Mouse (Mus musculus) c-Kit-positive CD71-positive TER-119-positive erythroid progenitor cells, embryonic 14.5 days (primary cell): Measurements from ENCODE around the gene Efemp2.
A peak's percentile ranks its signal among the peaks of the same experiment; 100 is the strongest.

Experiments
- DNase-seq: peaks from one replicate; pipeline ENCODE4 v3.0.0-alpha.2; 2013; ENCODE audit warnings: low spot score

The Efemp2 gene

GRCm38 (mm10) chr19:5455037-5455436, 18.7 kb upstream of the Efemp2 start:
- no peak for DNase-seq

- DNase-seq = no peak
Observed at GRCm38 (mm10) chr19:5455568-5455967, 18.2 kb upstream of the Efemp2 start.

GRCm38 (mm10) chr19:5456241-5456921, 17.4 kb upstream of the Efemp2 start:
- DNase-seq = no peak

GRCm38 (mm10) chr19:5456922-5457745, 16.6 kb upstream of the Efemp2 start:
- peak; percentile 91 for DNase-seq

- DNase-seq = no peak
Observed at GRCm38 (mm10) chr19:5457746-5458442, 15.9 kb upstream of the Efemp2 start, which contains the start of gene Ccdc85b. TSS of gene Ccdc85b (minus strand) at chr19:5457894.

GRCm38 (mm10) chr19:5459019-5459418, 14.7 kb upstream of the Efemp2 start:
- no peak for DNase-seq

GRCm38 (mm10) chr19:5459896-5460295, 13.9 kb upstream of the Efemp2 start:
- DNase-seq = no peak

GRCm38 (mm10) chr19:5460465-5460911, 13.3 kb upstream of the Efemp2 start, which contains the start of gene Fibp:
TSS of gene Fibp (plus strand) at chr19:5460615.
- peak; percentile 78 for DNase-seq

- no peak for DNase-seq
Observed at GRCm38 (mm10) chr19:5461411-5461810, 12.3 kb upstream of the Efemp2 start.

- no peak for DNase-seq
Observed at GRCm38 (mm10) chr19:5463212-5463611, 10.5 kb upstream of the Efemp2 start.

- DNase-seq = no peak
Observed at GRCm38 (mm10) chr19:5463791-5464562, 9.8 kb upstream of the Efemp2 start.

- DNase-seq = no peak
Observed at GRCm38 (mm10) chr19:5465037-5465436, 8.7 kb upstream of the Efemp2 start.

GRCm38 (mm10) chr19:5466916-5467500, 6.7 kb upstream of the Efemp2 start:
- no peak for DNase-seq

- no peak for DNase-seq
Observed at GRCm38 (mm10) chr19:5468374-5468773, 5.4 kb upstream of the Efemp2 start, which contains the start of gene Ctsw. TSS of gene Ctsw (minus strand) at chr19:5468507.

GRCm38 (mm10) chr19:5471846-5472245, 1.9 kb upstream of the Efemp2 start:
- DNase-seq = no peak

GRCm38 (mm10) chr19:5472857-5473256, 897 bp upstream of the Efemp2 start:
- DNase-seq = no peak

- DNase-seq = no peak
Observed at GRCm38 (mm10) chr19:5474281-5475068, 721 bp downstream of the Efemp2 start.

GRCm38 (mm10) chr19:5475069-5475714, 1.4 kb downstream of the Efemp2 start:
- DNase-seq = no peak

GRCm38 (mm10) chr19:5477004-5477667, 3.4 kb downstream of the Efemp2 start:
- DNase-seq = no peak
